Mouse (Mus musculus) CH12F3 (cell line): ENCODE results near the gene Usp53.

ENCODE experiments used
- in situ Hi-C: fragments of 300-500 bp; cut with MboI; formaldehyde crosslinking; loops from 2 replicates; pipeline ENCODE4 v1.14.3; 2020; ENCODE audit warnings: low sequenced_read_pairs

Gene Usp53

DNA sequence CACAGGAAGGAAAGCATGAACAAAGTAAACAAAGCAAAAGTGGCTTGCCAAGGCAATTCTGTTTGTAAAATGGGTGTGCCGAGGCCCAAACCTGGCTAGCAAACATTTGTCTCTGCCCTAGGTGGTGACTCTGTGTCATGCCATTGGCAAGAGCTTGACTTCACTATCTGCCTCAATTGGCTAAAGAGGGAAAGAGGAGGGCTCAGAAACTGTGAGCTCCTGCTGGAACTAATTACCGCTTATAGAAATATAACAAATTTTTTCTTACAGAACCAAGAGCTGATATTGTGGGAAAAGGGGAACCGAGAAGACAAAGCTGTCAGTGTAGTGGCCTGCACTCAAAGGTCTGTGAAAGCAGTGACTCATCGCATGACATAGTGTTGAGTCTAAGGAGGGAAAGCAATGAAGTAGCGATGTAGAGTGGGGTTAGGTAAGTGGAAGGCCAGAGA lies 95.9 kb downstream of the Usp53 start:
- in situ Hi-C loops: no loop called here

DNA sequence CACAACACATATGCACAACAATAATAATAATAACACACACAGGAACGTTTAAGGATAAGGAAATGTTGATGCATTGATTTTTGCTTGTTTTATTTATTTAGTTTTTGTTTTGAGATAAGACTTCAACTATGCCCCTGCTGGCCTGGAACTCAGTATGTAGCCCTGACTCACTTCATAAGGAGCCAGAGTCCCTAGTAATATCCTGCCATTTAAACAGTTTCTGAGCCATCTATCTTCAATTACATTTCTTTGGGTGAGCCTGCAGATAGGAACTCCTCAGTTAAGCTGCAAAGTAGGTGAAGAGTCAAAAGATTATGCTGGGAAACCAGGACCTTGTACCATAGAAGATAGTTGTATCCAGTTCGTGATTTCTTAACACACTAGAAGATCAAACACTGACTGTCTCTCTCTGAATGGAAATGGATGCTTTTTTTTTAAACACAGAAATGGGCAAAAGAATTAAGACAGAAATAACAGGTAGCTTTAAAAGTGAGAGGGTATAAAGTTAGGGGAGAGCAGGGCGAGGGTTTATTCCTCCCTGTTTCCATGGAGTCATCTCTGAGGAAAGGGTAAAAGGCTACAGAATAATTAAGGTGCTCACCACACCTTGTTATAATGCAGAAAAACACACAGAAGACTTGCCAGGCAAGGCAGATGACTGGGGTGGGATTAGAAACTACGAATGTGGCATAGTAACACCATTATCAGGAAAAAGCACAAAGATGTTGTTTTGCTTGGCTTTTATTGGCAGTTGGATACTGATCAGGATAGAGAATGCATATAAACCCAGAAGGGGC lies 96.6 kb downstream of the Usp53 start:
- in situ Hi-C loops: no loop called here
